Mouse (Mus musculus) layer of hippocampus, postnatal 14 days (tissue): Measurements from ENCODE around the gene Crlf1. TPM values are rescaled to one million over a fixed set of nuclear protein-coding genes. Genes with fewer than 3 reads are reported as not detected.

Source experiments
- DNase-seq, 2 experiments: peaks; one replicate each; pipeline ENCODE4 v3.0.0; 2021 to 2022; ENCODE audit warnings: low spot score in 2 of 2, mixed read lengths in 1 of 2
- total RNA-seq, 2 experiments: library from RNA; stranded (reverse); gene quantifications; 2 replicates each; pipeline ENCODE4 v1.2.3; 2021

Gene Crlf1
- total RNA-seq, 2 experiments from 2014 or later: 21.8 to 24.2 TPM

- no peak for DNase-seq
Measured at GRCm38 (mm10) chr8:70544200-70544687, 51.3 kb downstream of the Crlf1 start.

- DNase-seq: no peak
Measured at GRCm38 (mm10) chr8:70546412-70546811, 53.5 kb downstream of the Crlf1 start.

- no peak for DNase-seq
Measured at GRCm38 (mm10) chr8:70547762-70548161, 54.8 kb downstream of the Crlf1 start.

GRCm38 (mm10) chr8:70549412-70550184 is 56.6 kb downstream of the Crlf1 start:
- DNase-seq: no peak

- DNase-seq: no peak
Measured at GRCm38 (mm10) chr8:70551558-70552161, 58.7 kb downstream of the Crlf1 start.

GRCm38 (mm10) chr8:70552836-70553235 is 59.9 kb downstream of the Crlf1 start:
- no peak for DNase-seq

Other genes starting within 250 kb of the Crlf1 start
- 10 to 100 TPM; 75.5 to 84.3 TPM for gene Homer3, start 210.3 kb upstream of the Crlf1 start, total RNA-seq
- gene Ddx49, start 190.7 kb upstream of the Crlf1 start, total RNA-seq: 10 to 100 TPM; 41.4 to 53.6 TPM
- 100 to 1,000 TPM; 134 to 148 TPM for gene Cope, start 190.6 kb upstream of the Crlf1 start, total RNA-seq
- 100 to 1,000 TPM; 107 to 119 TPM for gene Cers1, start 177.4 kb upstream of the Crlf1 start, total RNA-seq
- 10 to 100 TPM; 11.2 to 22.7 TPM for gene Gdf1, start 163.3 kb upstream of the Crlf1 start, total RNA-seq
- 10 to 100 TPM; 50.3 to 54.9 TPM for gene Upf1, start 139.9 kb upstream of the Crlf1 start, total RNA-seq
- gene Comp, start 119.6 kb upstream of the Crlf1 start, total RNA-seq: under 1 TPM; 0.21 to 0.30 TPM
- gene Crtc1, start 53.6 kb upstream of the Crlf1 start, total RNA-seq: 100 to 1,000 TPM; 128 to 135 TPM
- gene Klhl26, start 16.2 kb upstream of the Crlf1 start, total RNA-seq: 10 to 100 TPM; 44.7 to 45.5 TPM
- gene Tmem59l, start 5.8 kb upstream of the Crlf1 start, total RNA-seq: 100 to 1,000 TPM; 251 to 263 TPM
- gene Rex1bd, start 13.6 kb downstream of the Crlf1 start, total RNA-seq: 100 to 1,000 TPM in 1 of 2 experiments, 10 to 100 TPM in 1; 83.2 to 103 TPM
- gene Uba52, start 17.6 kb downstream of the Crlf1 start, total RNA-seq: 1,000 to 10,000 TPM; 1,048 to 1,082 TPM
- 100 to 1,000 TPM; 412 to 417 TPM for gene Fkbp8, start 34.6 kb downstream of the Crlf1 start, total RNA-seq
- 10 to 100 TPM; 39.5 to 40.3 TPM for gene Kxd1, start 34.8 kb downstream of the Crlf1 start, total RNA-seq
- 10 to 100 TPM; 18.7 TPM for gene Ell, start 46.3 kb downstream of the Crlf1 start, total RNA-seq
- gene Isyna1, start 101.2 kb downstream of the Crlf1 start, total RNA-seq: 10 to 100 TPM; 38.8 to 46.1 TPM
- gene Ssbp4, start 115.7 kb downstream of the Crlf1 start, total RNA-seq: 100 to 1,000 TPM; 253 to 259 TPM
- 1 to 10 TPM; 1.1 to 1.4 TPM for gene Lrrc25, start 123.0 kb downstream of the Crlf1 start, total RNA-seq
- gene Gdf15, start 139.3 kb downstream of the Crlf1 start, total RNA-seq: not detected
- gene Pgpep1, start 167.2 kb downstream of the Crlf1 start, total RNA-seq: 10 to 100 TPM; 25.9 to 30.8 TPM
- 10 to 100 TPM; 67.8 to 71.7 TPM for gene Lsm4, start 180.1 kb downstream of the Crlf1 start, total RNA-seq
- 100 to 1,000 TPM; 163 to 179 TPM for gene Jund, start 205.8 kb downstream of the Crlf1 start, total RNA-seq
- gene Iqcn, start 210.3 kb downstream of the Crlf1 start, total RNA-seq: under 1 TPM in 1 of 2 experiments, not detected in 1; 0.14 TPM
- gene Gm3336, start 225.4 kb downstream of the Crlf1 start, total RNA-seq: not detected
- under 1 TPM; 0.81 to 0.91 TPM for gene Pde4c, start 230.6 kb downstream of the Crlf1 start, total RNA-seq